Mouse (Mus musculus) liver, embryonic 16.5 days (tissue): ENCODE data around the gene Obp2b. TPM values are rescaled to one million over a fixed set of nuclear protein-coding genes. Genes with fewer than 3 reads are reported as not detected.

ENCODE experiments used
- ATAC-seq: fragments of 200-750 bp; cut with Nextera tagmentation; 2 replicates; pipeline ENCODE4 v1.8.0; 2017; ENCODE audit warnings: low read depth, mild to moderate bottlenecking, moderate number of reproducible peaks, moderate library complexity
- H3K27ac ChIP-seq: fragments of 300-500 bp; sonication (generic); 2 replicates; pipeline ENCODE4 v1.5.1; 2014; ENCODE audit warnings: mild to moderate bottlenecking, low read length
- H3K27me3 ChIP-seq: fragments of 300-500 bp; sonication (generic); 2 replicates; pipeline ENCODE4 v1.6.1; 2014; ENCODE audit warnings: low read depth, low read length, mixed read lengths; ENCODE audit not compliant: control insufficient read depth, insufficient read depth
- H3K36me3 ChIP-seq: fragments of 300-500 bp; sonication (generic); 2 replicates; pipeline ENCODE4 v1.6.1; 2014; ENCODE audit warnings: mild to moderate bottlenecking; ENCODE audit not compliant: control insufficient read depth, insufficient read depth
- H3K4me1 ChIP-seq: fragments of 300-500 bp; sonication (generic); 2 replicates; pipeline ENCODE4 v1.6.1; 2014; ENCODE audit warnings: low read depth, low read length, mixed read lengths; ENCODE audit not compliant: control insufficient read depth
- H3K4me2 ChIP-seq: fragments of 300-500 bp; sonication (generic); 2 replicates; pipeline ENCODE4 v1.6.1; 2014; ENCODE audit warnings: low read depth, low read length, mixed read lengths
- H3K4me3 ChIP-seq: fragments of 300-500 bp; sonication (generic); 2 replicates; pipeline ENCODE4 v1.5.1; 2014; ENCODE audit warnings: low read depth, mild to moderate bottlenecking, low read length
- H3K9ac ChIP-seq: fragments of 300-500 bp; sonication (generic); 2 replicates; pipeline ENCODE4 v1.6.1; 2014; ENCODE audit warnings: low read depth, low read length
- H3K9me3 ChIP-seq: fragments of 300-500 bp; sonication (generic); replicated peaks from 2 replicates; pipeline ENCODE4 v1.6.1; 2016; ENCODE audit warnings: low read length; ENCODE audit not compliant: control insufficient read depth
- WGBS: fragments of 180-500 bp; shearing (Covaris S2); extraction: QIAGEN DNeasy Blood & Tissue Kit; methylation state at CpG from one replicate; pipeline ENCODE4 v1.1.7; 2014; ENCODE audit not compliant: insufficient replicate concordance; 5-methylcytosine and 5-hydroxymethylcytosine counted together
- polyA plus RNA-seq: library from polyadenylated mRNA; unstranded; fragments of >200 nt; fragmentation: Nextera tagmentation; extraction: Ambion mirVana; gene quantifications from 2 replicates; pipeline ENCODE4 v1.2.1, GENCODE M21; 2015

Gene Obp2b
- polyA plus RNA-seq, 1 experiment from 2014 or later, result not detected

DNA sequence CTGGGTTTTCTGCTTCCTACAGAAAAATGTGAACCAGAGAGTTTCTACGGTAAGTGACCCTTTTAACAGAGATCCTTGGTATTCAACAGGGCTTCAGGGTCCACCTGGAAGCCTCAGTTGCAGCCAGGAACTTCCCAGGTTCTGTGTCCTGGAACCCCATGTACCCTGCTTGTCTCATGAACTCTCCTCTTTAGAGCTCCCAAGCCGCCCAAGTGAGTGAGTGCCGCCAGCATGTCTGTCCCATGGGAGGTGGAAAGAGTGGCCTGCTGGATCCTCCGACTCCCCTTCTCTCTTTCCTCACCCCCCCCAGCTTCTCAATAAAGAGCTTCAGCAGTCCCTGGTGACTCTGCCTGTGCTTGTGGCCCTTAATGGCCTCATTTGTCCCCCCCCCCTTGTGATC, 31.0 kb downstream of the Obp2b start:
- no peaks in the 10 kb centered on the region for H3K9me3 ChIP-seq
- 60% methylated on average over 4 of the region's 4 CpGs for WGBS

DNA sequence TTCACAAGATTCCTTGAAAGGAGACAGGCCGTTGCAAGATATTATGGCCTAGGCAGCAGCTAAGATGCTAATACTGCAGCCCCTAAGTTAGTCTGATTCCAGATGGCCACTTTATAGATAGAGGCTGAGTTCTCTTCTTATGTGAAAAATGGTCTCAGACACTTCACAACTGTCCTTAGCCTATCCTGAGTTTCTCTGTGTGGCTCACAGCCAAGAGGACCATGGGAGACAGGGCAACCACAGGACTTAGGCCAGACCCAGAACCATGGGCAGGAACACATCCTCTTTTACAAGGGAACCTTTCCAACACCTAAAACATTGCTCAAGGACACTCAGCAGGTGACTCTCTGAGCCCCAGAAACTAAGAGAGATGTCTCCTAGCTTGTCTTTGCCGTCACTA, 36.7 kb downstream of the Obp2b start:
- H3K4me1 ChIP-seq, result no peaks in the 10 kb centered on the region
- H3K4me3 ChIP-seq, result no peak overlapping the region
- H3K27ac ChIP-seq, result no peak overlapping the region
- H3K9me3 ChIP-seq, result no peaks in the 10 kb centered on the region
- no peaks in the 10 kb centered on the region for H3K36me3 ChIP-seq
- H3K27me3 ChIP-seq, result no peaks in the 10 kb centered on the region
- WGBS, result 61% methylated on average over 2 of the region's 2 CpGs
- H3K4me2 ChIP-seq, result no peak overlapping the region
- no peak overlapping the region for H3K9ac ChIP-seq
- no peak for ATAC-seq

More for the DNA sequence above, 31.0 kb downstream of the Obp2b start:
- Histone ChIP-seq H3K36me3 (no peaks in the 10 kb centered on the region), H3K4me2 (no peak overlapping the region), H3K4me1 (no peaks in the 10 kb centered on the region), H3K27me3 (no peaks in the 10 kb centered on the region), H3K27ac (no peak overlapping the region), H3K4me3 (no peak overlapping the region), H3K9ac (no peak overlapping the region)
- no peak for ATAC-seq

DNA sequence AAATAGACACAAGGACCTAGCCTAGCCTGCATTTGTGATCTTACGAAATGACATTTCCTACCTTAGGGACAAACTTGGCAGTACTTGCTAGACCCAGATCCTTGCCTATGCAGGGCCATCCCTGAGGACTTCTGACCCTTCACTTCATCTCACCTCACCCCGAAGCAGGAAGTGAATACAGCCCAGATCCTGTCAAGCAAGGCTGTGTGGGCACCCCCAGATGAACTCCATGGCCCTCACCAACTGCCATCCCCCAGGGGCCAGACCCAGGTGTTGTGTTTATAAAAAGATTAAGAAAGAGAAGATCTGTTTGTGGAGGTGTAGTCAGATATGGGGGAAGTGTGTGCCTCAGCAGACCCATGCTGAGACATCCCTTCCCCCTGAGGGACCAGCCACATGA, 37.8 kb downstream of the Obp2b start:
- 44% methylated on average over 2 of the region's 2 CpGs for WGBS
- no peak overlapping the region for H3K4me2 ChIP-seq
- H3K9me3 ChIP-seq, result no peaks in the 10 kb centered on the region
- no peak overlapping the region for H3K9ac ChIP-seq
- no peaks in the 10 kb centered on the region for H3K36me3 ChIP-seq
- H3K27me3 ChIP-seq, result no peaks in the 10 kb centered on the region
- no peak for ATAC-seq
- H3K4me1 ChIP-seq, result no peaks in the 10 kb centered on the region
- no peak overlapping the region for H3K4me3 ChIP-seq
- no peak overlapping the region for H3K27ac ChIP-seq

GRCm38 (mm10) chr2:25775991-25776390, 39.2 kb downstream of the Obp2b start:
- WGBS, result 43% methylated on average over 3 of the region's 3 CpGs
- no peak overlapping the region for H3K27ac ChIP-seq
- no peak overlapping the region for H3K4me2 ChIP-seq
- no peaks in the 10 kb centered on the region for H3K27me3 ChIP-seq
- H3K9ac ChIP-seq, result no peak overlapping the region
- H3K4me3 ChIP-seq, result no peak overlapping the region
- ATAC-seq, result no peak
- H3K36me3 ChIP-seq, result no peaks in the 10 kb centered on the region
- no peaks in the 10 kb centered on the region for H3K4me1 ChIP-seq
- H3K9me3 ChIP-seq, result no peaks in the 10 kb centered on the region

DNA sequence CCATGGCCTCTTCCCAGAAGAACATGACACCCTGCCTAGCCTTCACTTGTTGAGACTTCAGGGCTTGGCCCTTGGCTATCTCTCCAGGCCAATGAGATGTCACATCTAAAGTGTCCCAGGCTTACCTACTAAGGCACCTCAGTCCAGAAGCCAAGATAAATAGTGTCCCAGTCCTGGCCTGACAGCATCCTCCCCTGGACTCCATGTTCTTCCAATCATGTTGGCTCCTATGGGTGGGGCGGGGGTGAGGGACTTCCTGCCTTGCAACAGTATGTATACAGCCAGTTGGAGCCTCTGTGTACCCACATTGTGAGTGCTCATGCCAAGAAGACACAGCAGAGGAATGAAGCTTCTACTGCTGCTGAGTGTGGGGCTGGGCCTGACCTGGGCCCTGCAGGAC, 39.9 kb downstream of the Obp2b start, which contains the start of gene Lcn11:
Lcn11 (plus strand) TSS at position 301 of the 400 bp plus-strand sequence.
- H3K4me1 ChIP-seq, result no peaks in the 10 kb centered on the region
- no peak within 1 kb of the TSS for H3K27ac ChIP-seq
- H3K9me3 ChIP-seq, result no peaks in the 10 kb centered on the region
- no peaks in the 10 kb centered on the region for H3K36me3 ChIP-seq
- no peak within 1 kb of the TSS for H3K4me3 ChIP-seq
- ATAC-seq, result no peak
- H3K9ac ChIP-seq, result no peak within 1 kb of the TSS
- 78% methylated on average over 1 of the region's 1 CpGs for WGBS
- H3K4me2 ChIP-seq, result no peak within 1 kb of the TSS
- no peaks in the 10 kb centered on the region for H3K27me3 ChIP-seq

DNA sequence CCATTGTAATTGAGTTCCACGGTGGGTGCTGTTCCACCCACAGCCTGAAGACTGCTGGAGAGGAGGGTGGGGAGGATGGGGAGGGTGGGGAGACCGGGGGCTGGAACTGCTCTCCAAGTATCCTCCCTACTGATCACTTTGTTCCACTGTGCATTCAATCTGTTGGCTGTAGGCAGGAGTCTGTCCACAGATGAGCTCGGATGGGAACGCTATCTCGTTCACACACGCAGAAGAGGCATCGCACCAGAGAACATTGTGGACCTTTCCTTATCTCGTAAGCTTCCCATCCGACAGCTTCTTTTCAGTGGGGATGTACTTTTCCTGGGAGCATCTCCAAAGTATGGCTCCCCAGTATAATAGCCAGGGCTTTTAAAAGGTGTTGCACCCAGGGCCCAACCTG, 42.3 kb downstream of the Obp2b start:
- Histone ChIP-seq H3K9ac (no peak overlapping the region), H3K27me3 (no peaks in the 10 kb centered on the region), H3K27ac (no peak overlapping the region), H3K4me2 (no peak overlapping the region), H3K4me3 (no peak overlapping the region), H3K9me3 (no peaks in the 10 kb centered on the region), H3K36me3 (no peaks in the 10 kb centered on the region), H3K4me1 (no peaks in the 10 kb centered on the region)
- WGBS, result 65% methylated on average over 9 of the region's 9 CpGs
- no peak for ATAC-seq

GRCm38 (mm10) chr2:25780921-25781320, 44.1 kb downstream of the Obp2b start:
- no peaks in the 10 kb centered on the region for H3K27me3 ChIP-seq
- ATAC-seq, result no peak
- H3K36me3 ChIP-seq, result no peaks in the 10 kb centered on the region
- H3K9ac ChIP-seq, result no peak overlapping the region
- H3K4me3 ChIP-seq, result no peak overlapping the region
- H3K4me1 ChIP-seq, result no peaks in the 10 kb centered on the region
- H3K27ac ChIP-seq, result no peak overlapping the region
- H3K9me3 ChIP-seq, result no peaks in the 10 kb centered on the region
- WGBS, result 44% methylated on average over 4 of the region's 4 CpGs
- H3K4me2 ChIP-seq, result no peak overlapping the region

DNA sequence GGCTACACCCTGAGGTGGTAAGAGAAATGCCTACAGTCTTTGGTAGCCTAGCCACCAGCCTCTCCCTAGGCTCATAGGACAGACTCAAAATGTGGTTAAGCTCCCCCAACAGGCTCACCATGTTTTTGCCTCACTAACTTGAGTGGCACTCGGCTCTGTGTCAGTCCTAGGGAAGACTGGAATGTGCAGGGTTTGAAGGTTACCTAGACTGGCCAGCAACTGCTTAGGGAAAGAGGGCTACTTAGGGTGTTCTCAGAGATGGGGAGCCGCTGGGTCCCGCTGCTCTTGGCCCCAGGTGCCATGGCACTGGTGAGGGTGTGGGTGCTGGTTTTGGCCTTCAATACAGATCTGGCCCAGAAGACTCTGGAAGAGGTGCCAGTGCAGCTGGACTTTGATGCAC, 45.1 kb downstream of the Obp2b start, which contains the start of gene Gm13539:
Gm13539 (plus strand) TSS at position 301 of the 400 bp plus-strand sequence.
- no peak within 1 kb of the TSS for H3K4me3 ChIP-seq
- ATAC-seq, result no peak
- H3K27ac ChIP-seq, result no peak within 1 kb of the TSS
- no peak within 1 kb of the TSS for H3K9ac ChIP-seq
- no peaks in the 10 kb centered on the region for H3K27me3 ChIP-seq
- no peak within 1 kb of the TSS for H3K4me2 ChIP-seq
- WGBS, result 60% methylated on average over 3 of the region's 3 CpGs
- no peaks in the 10 kb centered on the region for H3K36me3 ChIP-seq
- no peaks in the 10 kb centered on the region for H3K4me1 ChIP-seq
- no peaks in the 10 kb centered on the region for H3K9me3 ChIP-seq

DNA sequence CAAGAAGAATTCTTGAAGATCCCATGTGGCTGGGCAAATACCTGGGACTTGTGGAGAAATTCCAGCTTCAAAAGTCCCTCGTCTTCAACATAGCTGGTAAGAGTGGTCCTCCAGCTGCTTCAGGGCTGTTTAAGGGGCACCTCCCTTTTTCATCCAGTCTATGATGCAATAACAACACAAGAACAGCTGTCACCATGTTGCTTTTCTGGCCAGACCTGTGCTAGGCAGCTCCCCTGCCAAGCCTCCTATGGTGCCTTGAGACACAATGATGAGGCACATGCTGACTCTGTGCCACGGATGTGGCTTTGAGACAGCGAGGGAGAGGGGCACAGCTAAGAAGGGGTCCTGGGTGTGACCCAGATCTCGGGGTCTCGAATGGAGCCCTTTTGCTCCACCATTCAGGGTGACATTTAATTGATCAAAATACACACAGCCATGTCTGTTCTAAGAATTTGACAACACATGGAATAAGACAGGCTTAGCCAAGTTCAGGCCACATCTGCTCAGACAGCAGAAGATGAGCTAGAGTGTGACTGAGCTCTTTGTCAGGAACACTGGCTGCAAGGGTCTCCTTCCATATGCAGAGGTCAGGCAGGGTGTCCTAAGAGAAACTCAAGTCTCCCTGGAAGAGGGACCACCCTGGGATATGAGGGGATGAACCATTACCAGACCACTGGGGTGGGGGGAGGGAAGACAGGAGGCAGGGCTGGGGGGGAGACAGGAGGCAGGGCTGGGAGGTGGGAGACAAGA, 48.9 kb downstream of the Obp2b start:
- Histone ChIP-seq H3K36me3 (no peaks in the 10 kb centered on the region), H3K27me3 (no peaks in the 10 kb centered on the region), H3K9ac (no peak overlapping the region), H3K4me1 (no peaks in the 10 kb centered on the region), H3K9me3 (no peaks in the 10 kb centered on the region), H3K4me3 (no peak overlapping the region), H3K4me2 (no peak overlapping the region), H3K27ac (no peak overlapping the region)
- 49% methylated on average over 5 of the region's 5 CpGs for WGBS
- ATAC-seq, result no peak
